Mouse (Mus musculus) neural tube, embryonic 10.5 days (tissue): ENCODE results near the gene Hephl1.
"Not testable (repeated sequence)": the region's sequence is repeated elsewhere in the genome, so short reads cannot be mapped to it uniquely, and the experiment has no call there.

Experiments
- DNase-seq: peaks from one replicate; pipeline ENCODE4 v3.0.0-alpha.2; 2017; ENCODE audit warnings: low spot score; ENCODE audit errors: extremely low spot score

Gene Hephl1

DNA sequence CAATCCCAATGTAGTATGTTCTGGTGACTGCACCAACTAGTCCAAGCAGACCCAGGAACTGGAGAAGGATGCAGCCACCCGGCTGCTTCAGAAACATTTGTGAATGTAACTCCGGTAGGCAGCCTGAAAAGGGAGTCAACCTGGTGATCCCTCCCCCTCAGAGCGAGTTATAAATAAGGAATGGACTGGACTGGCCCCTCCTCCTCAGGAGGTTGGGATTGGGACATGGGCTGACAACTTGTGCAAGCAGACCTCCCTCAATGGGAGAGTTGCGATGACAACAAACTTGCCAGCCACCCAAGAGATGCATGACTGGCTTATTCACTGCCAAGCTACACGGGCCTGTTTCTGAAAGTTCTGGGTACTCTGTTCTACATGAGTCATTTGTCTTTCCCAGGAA lies at the start of gene Hephl1:
Gene Hephl1, minus strand, starts transcription at position 101 of the 400 bp plus-strand sequence.
- DNase-seq: no peak

DNA sequence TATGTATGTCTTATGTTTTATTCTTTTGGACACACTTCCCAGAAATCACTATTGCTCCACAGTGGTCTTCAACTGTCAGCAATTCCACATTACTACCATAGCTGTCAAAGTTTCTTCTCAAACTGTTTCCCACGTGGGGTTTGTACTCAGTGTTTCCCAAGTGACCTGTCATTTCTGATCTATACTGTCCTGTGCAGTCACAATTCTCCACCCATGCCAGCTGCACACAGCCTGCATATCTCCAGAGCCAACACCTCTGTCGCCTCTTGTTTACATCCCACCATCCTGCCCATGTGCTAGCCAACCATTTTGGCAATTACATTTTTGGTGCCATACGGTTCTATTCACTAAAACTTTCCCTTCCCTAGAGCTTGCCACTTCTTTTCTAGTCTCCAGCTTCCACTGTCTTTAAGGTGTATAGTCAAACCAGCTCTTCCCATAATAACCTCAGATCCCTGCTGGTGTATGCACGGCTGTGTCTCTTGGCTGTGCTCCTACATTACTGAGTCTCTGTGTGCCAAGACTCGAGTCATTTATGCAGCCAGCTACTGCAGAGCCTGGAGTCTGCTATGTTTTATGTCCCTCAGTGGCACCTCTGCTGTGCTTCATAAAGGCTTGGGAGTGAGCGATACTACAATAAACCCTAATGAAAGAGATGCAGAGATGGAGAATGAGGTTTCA lies 37.5 kb upstream of the Hephl1 start:
- DNase-seq: no peak

DNA sequence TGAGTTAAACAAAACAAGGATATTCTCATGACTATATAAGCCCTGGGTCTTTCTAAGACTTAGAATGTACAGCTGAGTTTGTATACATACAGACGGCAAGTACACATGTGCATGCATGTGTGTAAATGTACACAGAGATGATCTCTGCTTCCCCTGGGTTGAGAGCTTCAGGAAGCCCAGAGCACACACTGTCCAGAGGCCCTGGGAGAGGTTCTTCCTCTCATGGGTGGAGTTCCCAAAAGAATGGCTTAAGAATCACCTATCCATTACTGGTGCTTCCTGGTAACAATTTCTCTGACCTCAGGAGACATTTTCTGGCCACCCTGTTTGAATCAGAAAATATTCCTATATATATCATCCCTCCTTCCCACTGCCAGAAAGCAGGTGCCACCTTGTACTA lies 28.6 kb upstream of the Hephl1 start:
- DNase-seq: no peak

DNA sequence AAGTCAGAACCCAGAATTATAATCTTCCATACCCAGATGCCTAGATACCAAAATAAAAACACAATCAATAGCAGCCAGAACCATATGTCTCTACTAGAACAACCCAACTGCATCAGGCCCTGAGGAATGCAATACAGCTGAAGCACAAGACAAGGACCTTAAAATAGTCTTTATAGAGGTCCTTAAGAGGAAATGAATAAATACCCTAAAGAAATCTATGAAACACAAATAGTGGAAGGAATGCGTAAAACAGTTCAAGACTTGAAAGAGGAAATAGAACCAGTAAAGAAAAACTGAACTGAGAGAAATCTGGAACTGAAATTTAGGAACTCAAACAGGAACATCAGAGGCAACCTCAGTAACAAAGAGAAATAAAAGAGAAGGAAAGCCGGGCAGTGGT lies 14.0 kb upstream of the Hephl1 start:
- no peak for DNase-seq

DNA sequence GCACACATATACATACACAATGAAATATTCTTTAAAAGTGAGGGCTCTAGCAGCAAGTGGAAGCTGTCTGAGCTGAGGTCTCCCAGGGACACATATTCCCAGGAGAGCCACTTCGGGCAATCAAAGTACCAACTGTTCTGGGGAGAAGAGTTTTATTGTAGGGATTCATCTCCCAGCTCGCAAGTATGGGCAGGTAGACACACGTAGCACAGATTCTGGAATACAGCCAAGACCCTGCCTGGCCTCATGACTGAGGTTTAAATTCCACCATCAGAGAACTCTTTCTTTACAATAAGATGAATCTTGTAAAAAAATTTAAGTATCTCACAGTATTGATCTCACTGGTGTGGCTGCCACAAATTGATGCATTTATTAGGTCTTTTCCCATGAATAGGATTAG lies 10.5 kb upstream of the Hephl1 start:
- DNase-seq: no peak

DNA sequence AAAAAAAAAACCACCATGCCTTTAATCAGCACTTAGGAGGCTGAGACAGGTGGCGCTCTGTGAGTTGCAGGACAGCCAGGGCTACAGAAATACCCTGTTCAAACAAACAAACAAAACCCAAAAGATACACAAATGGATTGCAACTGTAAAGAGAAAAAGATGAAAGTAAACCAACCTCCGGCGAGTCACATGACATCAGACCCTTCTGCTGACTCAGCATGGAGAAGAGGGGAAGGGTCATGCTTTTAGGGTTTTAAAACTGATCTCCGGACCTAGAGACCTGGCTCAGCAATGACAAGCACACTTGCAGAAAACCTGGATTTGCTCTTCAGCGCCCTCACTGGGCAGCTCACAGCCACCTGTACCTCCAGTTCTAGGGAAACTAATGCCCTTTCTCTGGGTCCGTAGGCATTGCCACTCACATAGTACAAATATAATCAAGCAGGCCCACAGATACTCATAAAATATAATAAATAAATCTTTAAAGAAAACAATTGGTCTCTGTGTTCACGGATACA lies 9.0 kb upstream of the Hephl1 start:
- no peak for DNase-seq

DNA sequence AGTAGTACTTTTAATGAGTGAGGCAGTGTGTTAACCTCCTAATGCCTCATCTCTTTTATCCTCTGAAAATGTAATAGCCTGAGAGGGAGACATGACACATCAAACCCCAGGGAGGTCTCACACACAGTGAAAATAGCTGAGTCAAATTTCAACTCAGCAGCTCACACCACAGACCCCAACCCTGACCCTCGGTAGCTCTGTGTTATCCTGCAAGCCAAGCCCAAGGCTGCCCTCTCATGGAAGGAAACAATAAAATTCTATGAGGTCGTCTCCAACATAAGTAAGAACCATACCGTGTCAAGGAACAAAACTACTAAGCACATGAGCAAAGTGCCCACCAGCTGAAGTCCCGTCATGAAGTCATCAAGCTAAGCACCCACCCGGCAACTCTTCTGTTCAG lies 8.3 kb upstream of the Hephl1 start:
- no peak for DNase-seq

DNA sequence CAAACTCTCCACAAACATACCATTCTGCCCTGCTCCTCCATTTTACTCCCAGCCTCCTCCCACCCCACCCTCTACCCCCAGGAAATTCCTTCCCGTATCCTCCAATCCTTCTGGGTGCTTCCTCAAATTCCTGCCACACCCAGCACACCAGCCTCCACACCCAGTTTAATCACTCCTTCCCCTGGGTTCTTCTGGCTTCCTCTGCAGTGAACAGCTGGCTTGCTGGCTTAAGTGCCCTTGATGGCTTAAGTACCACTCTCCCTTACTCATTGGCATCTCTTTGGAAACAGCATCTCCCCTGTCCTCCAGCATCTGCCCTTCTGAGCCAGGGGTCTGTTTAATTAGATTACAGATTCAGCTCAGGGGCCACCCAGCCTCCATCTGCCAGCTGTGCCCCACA lies 7.6 kb upstream of the Hephl1 start:
- DNase-seq: no peak

DNA sequence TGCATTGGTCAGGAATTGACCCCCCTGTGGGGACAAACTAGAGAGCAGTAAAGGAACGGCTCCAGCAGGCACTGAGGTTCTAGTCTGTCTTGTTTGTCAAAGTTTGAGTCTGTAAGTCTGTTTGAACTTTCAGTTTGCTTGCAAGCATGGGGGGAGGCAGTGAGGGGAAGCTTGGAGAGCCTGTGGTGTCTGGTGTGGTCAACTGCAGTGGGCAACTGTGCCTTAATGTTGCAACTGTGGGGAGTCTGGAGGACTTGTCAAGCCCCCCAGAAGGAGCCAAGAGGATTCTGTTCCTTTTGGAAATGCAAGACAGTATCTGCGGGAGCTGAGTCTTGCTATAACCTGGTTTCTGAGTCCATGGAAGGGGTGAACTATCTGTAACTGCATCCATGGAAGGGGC lies 4.3 kb upstream of the Hephl1 start:
- DNase-seq: no peak

DNA sequence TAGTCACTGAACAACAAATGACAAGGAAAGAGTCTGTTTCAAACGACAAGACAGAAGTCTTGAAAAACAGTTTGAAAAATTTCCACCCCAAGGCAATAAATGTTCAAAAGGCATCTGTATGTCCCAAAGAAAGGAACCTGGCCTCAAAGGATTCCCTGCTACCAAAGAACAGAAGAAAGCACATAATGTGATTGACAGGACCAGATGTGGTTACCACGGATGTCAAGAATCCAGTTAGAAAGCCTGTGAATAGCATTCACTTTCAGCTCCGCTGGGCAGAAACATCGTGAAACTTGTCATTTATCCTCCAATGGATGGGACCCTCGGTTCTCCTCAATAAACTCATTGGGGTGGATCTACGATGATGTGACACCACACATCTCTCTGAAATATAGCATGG lies 2.2 kb upstream of the Hephl1 start:
- DNase-seq: no peak

DNA sequence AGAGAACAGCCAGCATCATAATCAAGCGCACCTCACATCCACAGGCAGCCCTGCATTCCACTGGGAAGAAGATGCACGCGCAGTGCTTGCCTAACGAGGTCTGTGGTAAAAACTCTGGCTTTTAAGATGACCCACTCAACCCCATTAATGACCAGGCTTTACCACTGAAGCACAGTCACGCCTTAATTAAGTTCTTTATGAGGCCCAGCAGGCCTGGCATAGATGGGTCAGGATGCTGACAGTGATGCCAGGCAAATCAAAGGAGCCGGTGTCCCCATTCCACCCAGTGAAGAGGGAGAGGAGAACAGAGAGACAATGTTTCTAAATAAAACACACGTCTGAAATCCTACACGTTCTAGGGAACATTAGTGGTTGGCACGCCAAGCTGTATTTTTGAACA lies 3.8 kb downstream of the Hephl1 start:
- DNase-seq: no peak

DNA sequence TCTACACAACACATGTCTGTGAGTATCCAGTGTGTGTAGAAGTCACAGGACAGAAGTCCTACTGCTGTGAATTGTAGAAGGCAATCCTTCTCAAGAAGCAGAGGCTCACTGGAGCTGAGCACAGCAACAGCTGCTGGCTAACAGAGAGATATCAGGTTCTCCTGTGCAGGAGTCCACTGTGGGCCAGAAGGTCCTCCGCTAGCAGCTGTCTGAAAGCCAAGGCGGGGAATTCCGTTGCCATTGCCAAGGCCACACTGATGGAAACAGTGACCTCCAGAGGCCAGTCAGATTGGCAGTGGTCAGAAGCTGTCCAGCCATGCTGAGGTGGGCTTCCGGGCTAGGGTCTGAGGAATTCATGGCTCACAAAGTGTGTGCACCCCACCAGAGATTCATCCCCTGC lies 6.8 kb downstream of the Hephl1 start:
- DNase-seq: peak; percentile 20

DNA sequence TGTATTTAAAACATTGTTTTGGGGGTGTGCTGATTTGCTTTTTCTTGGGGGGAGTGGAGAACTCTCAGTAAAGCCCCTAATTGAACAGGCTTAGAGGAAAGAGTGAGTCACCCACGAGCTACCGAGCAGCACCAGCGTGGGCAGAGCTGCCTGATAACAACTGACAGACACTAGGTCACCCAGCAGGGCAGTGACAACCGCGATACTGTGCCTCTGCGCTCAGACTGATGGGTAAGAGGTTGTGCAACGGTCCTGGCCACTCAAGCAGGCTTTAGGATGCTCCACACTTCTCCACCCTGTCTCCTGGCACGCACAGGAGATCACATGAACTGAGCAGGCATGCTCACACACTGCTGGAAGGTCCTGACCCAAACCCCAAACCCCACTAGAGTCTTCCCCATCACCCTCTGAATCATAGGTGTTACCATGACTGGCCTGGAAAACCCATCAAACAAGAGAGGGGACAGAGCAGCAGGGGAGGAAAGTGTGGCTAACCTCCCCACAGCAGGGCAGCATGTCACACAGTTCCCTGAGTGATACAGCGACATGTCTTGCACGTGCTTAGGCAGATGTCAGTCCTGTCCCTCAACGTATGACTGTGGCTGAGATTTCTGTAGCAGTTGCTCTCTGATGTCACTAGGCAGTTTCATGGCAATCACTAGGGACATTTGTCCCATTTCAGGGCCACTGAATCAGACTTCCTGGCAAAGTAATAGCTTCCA lies 8.2 kb downstream of the Hephl1 start:
- no peak for DNase-seq

DNA sequence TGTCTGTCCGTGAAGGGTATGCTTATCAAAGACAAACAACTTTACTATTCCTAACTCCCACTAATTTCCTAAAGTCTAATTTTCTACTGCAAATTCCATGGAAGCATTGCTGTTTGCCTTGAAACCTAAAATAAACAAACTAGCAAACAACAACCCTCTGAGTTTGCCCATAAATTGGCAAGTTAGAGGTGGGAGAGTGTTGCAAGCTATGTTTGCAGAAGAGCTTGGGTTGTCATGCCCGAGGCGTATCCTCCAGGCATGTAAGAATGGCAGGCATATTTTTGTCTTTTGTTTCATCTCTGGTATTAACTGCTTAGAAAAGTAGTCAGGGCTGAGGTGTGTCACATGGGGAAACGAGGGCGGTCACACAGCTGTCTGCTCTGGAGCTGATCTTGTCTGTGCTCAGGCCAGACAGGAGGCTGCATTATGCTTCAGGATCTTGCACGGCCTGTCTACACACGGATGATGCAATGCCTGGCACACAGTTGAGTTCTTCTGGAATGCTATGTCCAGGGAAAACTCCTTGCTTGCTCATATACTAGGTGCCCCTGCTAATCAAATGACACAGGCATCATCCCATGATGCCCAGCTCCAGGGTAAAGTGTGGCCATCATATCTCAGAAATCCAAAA lies 10.3 kb downstream of the Hephl1 start:
- DNase-seq: no peak

DNA sequence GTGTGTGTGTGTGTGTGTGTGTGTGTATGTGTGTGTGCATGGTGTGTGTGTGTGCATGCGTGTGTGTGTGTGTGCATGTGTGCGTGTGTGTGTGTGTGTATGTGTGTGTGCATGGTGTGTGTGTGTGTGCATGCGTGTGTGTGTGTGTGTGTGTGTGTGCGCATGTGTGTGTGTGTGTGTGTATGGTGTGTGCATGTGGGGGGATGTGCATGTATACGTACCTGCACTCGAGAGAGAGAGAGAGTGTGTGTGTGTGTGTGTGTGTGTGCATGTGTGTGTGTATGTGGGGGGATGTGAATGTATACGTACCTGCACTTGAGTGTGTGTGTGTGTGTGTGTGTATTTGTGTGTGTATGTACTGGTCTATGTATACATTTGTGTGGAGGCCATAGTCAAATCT lies 13.5 kb downstream of the Hephl1 start:
- DNase-seq: not testable (repeated sequence)

DNA sequence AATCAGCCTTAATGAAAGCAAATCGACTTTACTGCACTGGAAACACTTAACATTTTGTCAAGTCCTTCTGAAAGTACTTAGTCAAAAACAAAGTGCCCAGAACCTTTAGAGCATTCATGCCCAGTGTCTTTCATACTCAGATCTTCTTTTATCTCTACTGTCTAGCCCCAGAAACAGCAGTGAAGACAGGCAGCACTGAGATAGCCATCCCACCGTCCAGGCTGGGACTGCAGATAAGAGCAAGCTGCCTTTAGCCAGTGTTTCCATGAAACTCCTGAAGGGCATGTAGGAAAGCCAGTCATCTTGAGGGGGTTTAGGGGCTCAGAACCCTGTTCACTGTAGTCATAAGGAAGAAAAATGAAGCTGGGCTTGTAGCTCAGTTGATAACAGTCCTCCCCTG lies 14.7 kb downstream of the Hephl1 start:
- no peak for DNase-seq

DNA sequence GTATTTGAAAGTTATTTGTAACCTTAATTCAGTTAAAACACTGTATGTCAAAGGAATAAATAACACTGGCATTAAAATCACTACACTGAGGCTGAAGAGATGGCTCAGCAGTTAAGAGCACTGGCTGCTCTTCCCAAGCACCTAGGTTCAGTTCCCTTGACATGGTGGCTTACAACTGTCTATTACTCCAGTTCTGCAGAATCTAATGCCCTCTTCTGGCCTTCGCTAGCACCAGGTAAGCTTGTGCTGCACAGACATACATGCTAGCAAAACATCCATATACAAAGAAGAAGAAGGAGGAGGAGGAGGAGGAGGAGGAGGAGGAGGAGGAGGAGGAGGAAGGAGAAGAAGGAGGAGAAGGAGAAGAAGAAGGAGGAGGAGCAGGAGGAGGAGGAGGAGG lies 15.7 kb downstream of the Hephl1 start:
- DNase-seq: no peak

DNA sequence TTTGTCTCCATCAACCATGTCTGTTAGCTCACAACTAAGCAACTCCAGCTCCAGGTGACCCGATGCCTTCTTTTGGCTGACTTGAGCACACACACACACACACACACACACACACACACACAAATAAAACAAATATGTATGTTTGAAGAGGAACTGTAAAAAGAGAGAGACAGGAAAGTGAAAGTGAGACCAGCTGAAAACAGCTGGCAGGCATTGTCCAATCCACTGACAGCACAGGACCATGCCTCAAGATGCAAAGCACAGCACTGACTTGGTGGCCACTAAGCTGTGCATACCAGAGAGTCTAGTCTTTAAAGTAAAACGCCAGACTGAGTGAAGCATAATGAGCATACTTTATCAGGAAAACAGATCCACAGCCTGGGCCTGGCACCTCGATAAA lies 16.7 kb downstream of the Hephl1 start:
- DNase-seq: no peak

DNA sequence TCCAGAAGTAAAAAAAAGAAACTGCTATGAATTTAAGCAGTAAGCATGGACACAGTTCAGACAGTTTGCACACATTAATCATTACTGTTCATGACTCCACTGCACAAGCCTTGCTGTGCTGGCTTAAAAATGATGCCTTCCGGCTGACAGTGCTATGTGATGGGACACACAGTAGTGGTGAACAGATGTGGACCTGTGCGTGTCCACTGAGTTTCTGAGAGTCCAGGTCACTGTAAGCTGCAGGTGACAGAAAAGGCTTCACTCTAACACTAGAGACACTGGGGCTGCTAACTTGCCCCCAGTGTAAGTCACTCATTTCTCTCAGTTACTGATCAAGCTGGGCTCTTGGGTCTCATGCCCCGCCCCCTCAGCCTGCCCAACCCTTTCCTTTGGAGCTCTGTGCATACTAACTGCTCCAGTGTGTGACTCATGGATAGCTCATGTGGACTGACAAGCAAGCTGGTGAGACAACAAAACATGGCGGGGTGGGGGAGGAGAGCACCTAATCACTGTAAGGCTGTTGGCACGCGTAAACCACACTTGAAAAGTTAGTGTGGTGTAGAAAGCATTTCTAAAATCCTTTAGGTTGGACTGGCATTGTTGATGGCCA lies 43.1 kb downstream of the Hephl1 start:
- no peak for DNase-seq

DNA sequence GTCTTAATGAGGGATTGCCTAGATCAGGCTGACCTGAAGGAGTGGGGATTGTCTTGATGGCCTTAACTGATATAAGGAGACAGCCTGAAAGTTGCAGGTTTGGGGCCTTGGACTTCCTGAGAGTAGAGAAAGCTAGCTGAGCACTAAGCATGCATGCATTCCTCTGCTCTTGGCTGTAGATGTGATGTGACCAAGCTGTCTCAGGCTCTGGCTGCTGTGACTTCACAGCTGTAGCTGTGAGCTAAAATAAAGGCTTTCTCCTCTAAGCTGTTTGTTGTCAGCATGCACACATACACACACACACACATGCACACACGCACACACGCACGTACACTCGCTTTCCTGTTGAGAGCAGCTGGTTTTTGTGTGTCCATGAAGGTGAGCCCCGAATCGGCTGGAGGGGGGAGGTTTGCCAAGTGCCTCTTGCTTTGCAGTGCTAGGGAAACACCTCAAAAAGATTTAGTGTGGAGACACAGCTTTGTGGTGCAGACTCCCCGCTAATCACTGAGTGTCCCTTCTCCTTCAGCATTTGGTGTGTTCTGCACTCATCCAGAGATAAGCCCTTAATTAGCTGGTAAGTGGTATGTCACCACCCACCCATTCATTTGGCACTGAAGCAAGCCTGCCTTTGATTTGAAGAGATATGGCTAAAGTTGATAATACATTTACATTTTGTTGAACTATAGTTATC lies 43.8 kb downstream of the Hephl1 start:
- no peak for DNase-seq

DNA sequence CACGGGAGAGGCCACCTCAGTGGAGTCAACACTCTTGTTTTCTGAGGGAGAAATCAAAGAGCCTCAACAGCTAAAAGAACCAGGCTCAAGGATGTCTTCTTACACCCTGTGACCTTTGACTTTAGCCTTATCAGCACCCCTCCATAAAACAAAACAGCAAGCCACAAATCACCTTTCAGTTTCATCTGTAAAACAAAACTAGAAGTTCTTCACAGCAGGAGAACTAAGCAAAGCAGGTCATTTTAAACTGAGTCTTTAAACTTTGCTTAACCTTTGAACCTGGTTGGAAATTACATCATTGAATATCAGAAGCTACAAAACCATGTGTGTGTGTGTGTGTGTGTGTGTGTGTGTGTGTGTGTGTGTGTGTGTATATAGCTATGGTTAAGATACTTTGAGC lies 47.7 kb downstream of the Hephl1 start:
- DNase-seq: no peak

DNA sequence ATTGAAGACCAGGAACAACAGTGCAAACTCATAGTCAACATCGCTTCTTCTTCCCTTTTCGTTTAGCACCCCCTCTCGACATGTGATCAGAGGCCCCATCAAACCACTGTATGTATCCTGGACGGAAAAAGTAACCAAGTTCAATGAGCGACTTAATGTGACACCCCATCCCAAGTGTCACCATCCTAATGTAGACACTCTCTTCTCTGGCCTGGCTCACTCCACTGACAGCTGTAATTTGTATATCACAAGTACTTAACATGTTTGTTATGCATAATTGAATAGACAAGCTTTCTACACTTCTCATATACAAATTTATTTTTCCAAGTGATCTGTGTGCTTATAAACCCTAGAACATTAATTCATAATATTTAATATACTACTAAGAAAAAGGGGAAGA lies 51.1 kb downstream of the Hephl1 start:
- DNase-seq: no peak
